Mouse (Mus musculus): Measurements from ENCODE around the gene Elmsan1. TPM values are rescaled to one million over a fixed set of nuclear protein-coding genes. Genes with fewer than 3 reads are reported as not detected.

Gene Elmsan1
- polyA plus RNA-seq, 1 experiment from 2014 or later = 7.4 TPM

GRCm38 (mm10) chr12:84151911-84152310 is 66.8 kb downstream of the Elmsan1 start:
- Histone ChIP-seq H3K9me3 (ENCODE audit: control insufficient read depth, low read length) (no peaks in the 10 kb centered on the region), H3K36me3 (ENCODE audit: control insufficient read depth, insufficient read depth, low read length) (peaks cover 62% of the 10 kb centered on the region), H3K9ac (ENCODE audit: low read length) (no peak overlapping the region; the same call in 1 of the 2 replicates), H3K4me2 (ENCODE audit: low read length) (no peak overlapping the region), H3K4me1 (ENCODE audit: control insufficient read depth in 2 of 2, insufficient read depth in 2 of 2, low read length in 2 of 2) (peaks cover 23 to 37% of the 10 kb centered on the region in 2 experiments), H3K27ac (replicated peaks in 1 of 2; ENCODE audit: control insufficient read depth in 1 of 2, insufficient read depth in 1 of 2, low read depth in 2 of 2, low read length in 2 of 2) (peak overlapping the region; percentile 13 to 46; a peak in 2 of 4 replicates), H3K4me3 (ENCODE audit: control insufficient read depth in 1 of 2, insufficient read depth in 1 of 2, low read depth in 1 of 2, low read length in 2 of 2) (no peak overlapping the region), H3K27me3 (ENCODE audit: control insufficient read depth, insufficient read depth, low read length) (no peaks in the 10 kb centered on the region)
- no peak for ATAC-seq (ENCODE audit: insufficient number of reproducible peaks, insufficient read depth, low FRiP score, low read depth)
- WGBS = 68% methylated on average over 10 of the region's 10 CpGs

- Histone ChIP-seq H3K4me2 (ENCODE audit: low read length) (0 out of 2 replicates have a peak overlapping the region, but pooled peaks have one; percentile 4), H3K27me3 (ENCODE audit: control insufficient read depth, insufficient read depth, low read length) (no peaks in the 10 kb centered on the region), H3K9ac (ENCODE audit: low read length) (no peak overlapping the region), H3K36me3 (ENCODE audit: control insufficient read depth, insufficient read depth, low read length) (peaks cover 55% of the 10 kb centered on the region), H3K9me3 (ENCODE audit: control insufficient read depth, low read length) (no peaks in the 10 kb centered on the region), H3K4me3 (ENCODE audit: control insufficient read depth in 1 of 2, insufficient read depth in 1 of 2, low read depth in 1 of 2, low read length in 2 of 2) (no peak overlapping the region), H3K27ac (replicated peaks in 1 of 2; ENCODE audit: control insufficient read depth in 1 of 2, insufficient read depth in 1 of 2, low read depth in 2 of 2, low read length in 2 of 2) (peak overlapping the region in 1 of 2 experiments; percentile 46; a peak in 3 of 4 replicates), H3K4me1 (ENCODE audit: control insufficient read depth in 2 of 2, insufficient read depth in 2 of 2, low read length in 2 of 2) (peaks cover 23 to 37% of the 10 kb centered on the region in 2 experiments)
- no peak for ATAC-seq (ENCODE audit: insufficient number of reproducible peaks, insufficient read depth, low FRiP score, low read depth)
- 3% methylated on average over 6 of the region's 6 CpGs for WGBS
Measured at GRCm38 (mm10) chr12:84150976-84151375, 67.7 kb downstream of the Elmsan1 start.

- Histone ChIP-seq H3K4me1 (ENCODE audit: control insufficient read depth in 2 of 2, insufficient read depth in 2 of 2, low read length in 2 of 2) (peaks cover 19 to 35% of the 10 kb centered on the region in 2 experiments), H3K4me2 (ENCODE audit: low read length) (no peak overlapping the region), H3K4me3 (ENCODE audit: control insufficient read depth in 1 of 2, insufficient read depth in 1 of 2, low read depth in 1 of 2, low read length in 2 of 2) (no peak overlapping the region), H3K9ac (ENCODE audit: low read length) (no peak overlapping the region; the same call in 1 of the 2 replicates), H3K9me3 (ENCODE audit: control insufficient read depth, low read length) (no peaks in the 10 kb centered on the region), H3K27ac (replicated peaks in 1 of 2; ENCODE audit: control insufficient read depth in 1 of 2, insufficient read depth in 1 of 2, low read depth in 2 of 2, low read length in 2 of 2) (no peak overlapping the region), H3K27me3 (ENCODE audit: control insufficient read depth, insufficient read depth, low read length) (no peaks in the 10 kb centered on the region), H3K36me3 (ENCODE audit: control insufficient read depth, insufficient read depth, low read length) (peaks cover 45% of the 10 kb centered on the region)
- no peak for ATAC-seq (ENCODE audit: insufficient number of reproducible peaks, insufficient read depth, low FRiP score, low read depth)
- 91% methylated on average over 15 of the region's 15 CpGs for WGBS
Measured at GRCm38 (mm10) chr12:84149971-84150370, 68.7 kb downstream of the Elmsan1 start.

GRCm38 (mm10) chr12:84148622-84149012 is 70.1 kb downstream of the Elmsan1 start:
- H3K36me3 ChIP-seq (ENCODE audit: control insufficient read depth, insufficient read depth, low read length) = peaks cover 39% of the 10 kb centered on the region
- H3K4me2 ChIP-seq (ENCODE audit: low read length) = peak overlapping the region; percentile 95
- H3K9ac ChIP-seq (ENCODE audit: low read length) = peak overlapping the region; percentile 75
- peaks cover 17 to 30% of the 10 kb centered on the region in 2 experiments for H3K4me1 ChIP-seq (ENCODE audit: control insufficient read depth in 2 of 2, insufficient read depth in 2 of 2, low read length in 2 of 2)
- 21% methylated on average over 10 of the region's 10 CpGs for WGBS
- H3K27ac ChIP-seq (replicated peaks in 1 of 2; ENCODE audit: control insufficient read depth in 1 of 2, insufficient read depth in 1 of 2, low read depth in 2 of 2, low read length in 2 of 2) = no peak overlapping the region
- no peak for ATAC-seq (ENCODE audit: insufficient number of reproducible peaks, insufficient read depth, low FRiP score, low read depth)
- no peaks in the 10 kb centered on the region for H3K27me3 ChIP-seq (ENCODE audit: control insufficient read depth, insufficient read depth, low read length)
- no peaks in the 10 kb centered on the region for H3K9me3 ChIP-seq (ENCODE audit: control insufficient read depth, low read length)
- H3K4me3 ChIP-seq (ENCODE audit: control insufficient read depth in 1 of 2, insufficient read depth in 1 of 2, low read depth in 1 of 2, low read length in 2 of 2) = peak overlapping the region; percentile 66 to 80

- Histone ChIP-seq H3K9me3 (ENCODE audit: control insufficient read depth, low read length) (no peaks in the 10 kb centered on the region), H3K4me3 (ENCODE audit: control insufficient read depth in 1 of 2, insufficient read depth in 1 of 2, low read depth in 1 of 2, low read length in 2 of 2) (peak within 1 kb of the TSS; percentile 66 to 80), H3K4me1 (ENCODE audit: control insufficient read depth in 2 of 2, insufficient read depth in 2 of 2, low read length in 2 of 2) (peaks cover 17 to 30% of the 10 kb centered on the region in 2 experiments), H3K9ac (ENCODE audit: low read length) (peak within 1 kb of the TSS; percentile 75), H3K27ac (replicated peaks in 1 of 2; ENCODE audit: control insufficient read depth in 1 of 2, insufficient read depth in 1 of 2, low read depth in 2 of 2, low read length in 2 of 2) (no peak within 1 kb of the TSS), H3K27me3 (ENCODE audit: control insufficient read depth, insufficient read depth, low read length) (no peaks in the 10 kb centered on the region), H3K4me2 (ENCODE audit: low read length) (peak within 1 kb of the TSS; percentile 95), H3K36me3 (ENCODE audit: control insufficient read depth, insufficient read depth, low read length) (peaks cover 34% of the 10 kb centered on the region)
- under 1% methylated on average over 47 of the region's 50 CpGs for WGBS
- peak; percentile 74 for ATAC-seq (ENCODE audit: insufficient number of reproducible peaks, insufficient read depth, low FRiP score, low read depth)
Measured at GRCm38 (mm10) chr12:84147954-84148621, 70.6 kb downstream of the Elmsan1 start, which contains the start of gene Pnma1. Pnma1 (minus strand) TSS chr12:84148489.

GRCm38 (mm10) chr12:84142281-84143050 is 76.2 kb downstream of the Elmsan1 start:
- 75% methylated on average over 14 of the region's 14 CpGs for WGBS
- Histone ChIP-seq H3K4me1 (ENCODE audit: control insufficient read depth in 2 of 2, insufficient read depth in 2 of 2, low read length in 2 of 2) (no peaks in the 10 kb centered on the region), H3K4me3 (ENCODE audit: control insufficient read depth in 1 of 2, insufficient read depth in 1 of 2, low read depth in 1 of 2, low read length in 2 of 2) (no peak overlapping the region), H3K4me2 (ENCODE audit: low read length) (no peak overlapping the region), H3K27ac (replicated peaks in 1 of 2; ENCODE audit: control insufficient read depth in 1 of 2, insufficient read depth in 1 of 2, low read depth in 2 of 2, low read length in 2 of 2) (no peak overlapping the region), H3K27me3 (ENCODE audit: control insufficient read depth, insufficient read depth, low read length) (no peaks in the 10 kb centered on the region), H3K9me3 (ENCODE audit: control insufficient read depth, low read length) (no peaks in the 10 kb centered on the region), H3K36me3 (ENCODE audit: control insufficient read depth, insufficient read depth, low read length) (peaks cover 14% of the 10 kb centered on the region; the same call in 1 of the 2 replicates), H3K9ac (ENCODE audit: low read length) (no peak overlapping the region)
- ATAC-seq (ENCODE audit: insufficient number of reproducible peaks, insufficient read depth, low FRiP score, low read depth) = no peak

- Histone ChIP-seq H3K4me1 (ENCODE audit: control insufficient read depth in 2 of 2, insufficient read depth in 2 of 2, low read length in 2 of 2) (no peaks in the 10 kb centered on the region), H3K27me3 (ENCODE audit: control insufficient read depth, insufficient read depth, low read length) (no peaks in the 10 kb centered on the region), H3K4me3 (ENCODE audit: control insufficient read depth in 1 of 2, insufficient read depth in 1 of 2, low read depth in 1 of 2, low read length in 2 of 2) (no peak overlapping the region), H3K4me2 (ENCODE audit: low read length) (no peak overlapping the region), H3K36me3 (ENCODE audit: control insufficient read depth, insufficient read depth, low read length) (peaks cover 16% of the 10 kb centered on the region), H3K27ac (replicated peaks in 1 of 2; ENCODE audit: control insufficient read depth in 1 of 2, insufficient read depth in 1 of 2, low read depth in 2 of 2, low read length in 2 of 2) (no peak overlapping the region), H3K9me3 (ENCODE audit: control insufficient read depth, low read length) (no peaks in the 10 kb centered on the region), H3K9ac (ENCODE audit: low read length) (no peak overlapping the region)
- ATAC-seq (ENCODE audit: insufficient number of reproducible peaks, insufficient read depth, low FRiP score, low read depth) = no peak
- WGBS = 84% methylated on average over 4 of the region's 4 CpGs
Measured at GRCm38 (mm10) chr12:84141271-84141670, 77.4 kb downstream of the Elmsan1 start.
